Mouse (Mus musculus) embryonic fibroblast, embryonic 13.5 days (primary cell): ENCODE measurements around the gene Cdk10.

ENCODE experiments used
- CTCF ChIP-seq: IDR thresholded peaks from 2 replicates; pipeline ENCODE4 v1.5.1; 2011; ENCODE audit warnings: mild to moderate bottlenecking, control low read depth, low read length, moderate library complexity, borderline replicate concordance; ENCODE audit not compliant: insufficient read depth
- POLR2A ChIP-seq: IDR thresholded peaks from 2 replicates; pipeline ENCODE4 v1.6.1; 2011; ENCODE audit warnings: low read depth, mild to moderate bottlenecking, control low read depth, low read length, moderate library complexity

GRCm38 (mm10) chr8:123267926-123268656 is 43.4 kb downstream of the Cdk10 start:
- TF ChIP-seq POLR2A (no peak), CTCF (no peak)
